Mouse (Mus musculus): ENCODE data around the gene Smim14. TPM values are rescaled to one million over a fixed set of nuclear protein-coding genes. Genes with fewer than 3 reads are reported as not detected.
A peak's percentile ranks its signal among the peaks of the same experiment; 100 is the strongest.

Smim14 gene
- total RNA-seq, 2 experiments from 2014 or later: 147 to 161 TPM

- intact Hi-C loops (cut with DNase I): no loop called here
- DNase-seq (ENCODE audit: low spot score in 2 of 2): no peak
These were observed 5.7 kb downstream of the Smim14 start for GRCm38 (mm10) chr5:65531283-65531682.

DNA sequence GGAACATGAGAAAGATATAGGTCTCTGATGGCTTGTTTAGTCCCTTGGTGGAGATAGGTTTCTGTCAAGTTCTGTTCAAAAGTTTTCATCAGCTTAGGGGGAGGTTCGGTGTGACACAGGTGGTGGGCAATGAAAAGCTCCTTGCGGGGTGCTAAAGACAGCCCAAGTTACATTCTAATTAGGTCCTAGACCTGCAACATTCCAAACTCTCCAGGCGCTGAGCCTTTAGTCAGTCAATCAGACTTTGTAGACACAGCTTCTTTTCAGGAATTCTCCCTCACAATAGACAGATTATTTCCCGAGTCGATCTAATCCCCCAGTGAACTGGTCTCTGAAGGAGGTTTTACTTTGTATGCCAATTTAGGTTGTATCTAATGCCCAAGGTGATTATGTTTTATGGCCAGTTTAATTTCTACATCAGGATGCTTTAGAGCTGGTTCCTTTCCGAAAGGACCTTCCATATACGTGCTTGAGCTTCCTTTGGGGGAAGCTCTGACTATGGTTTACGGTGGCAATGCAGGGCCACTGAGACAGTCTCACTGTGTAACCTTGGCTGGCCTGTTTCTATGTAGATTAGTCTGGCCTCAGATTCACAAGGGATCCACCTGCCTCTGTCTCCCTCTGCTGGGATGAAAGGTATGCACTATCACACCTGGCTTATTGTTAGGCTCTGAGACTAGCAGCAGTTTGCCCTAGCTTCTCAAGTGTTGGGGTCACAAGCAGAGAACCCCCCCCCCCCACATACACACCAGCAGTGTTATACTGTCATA lies 11.1 kb downstream of the Smim14 start:
- intact Hi-C loops (cut with DNase I): no loop called here
- no peak for DNase-seq (ENCODE audit: low spot score in 2 of 2)

DNA sequence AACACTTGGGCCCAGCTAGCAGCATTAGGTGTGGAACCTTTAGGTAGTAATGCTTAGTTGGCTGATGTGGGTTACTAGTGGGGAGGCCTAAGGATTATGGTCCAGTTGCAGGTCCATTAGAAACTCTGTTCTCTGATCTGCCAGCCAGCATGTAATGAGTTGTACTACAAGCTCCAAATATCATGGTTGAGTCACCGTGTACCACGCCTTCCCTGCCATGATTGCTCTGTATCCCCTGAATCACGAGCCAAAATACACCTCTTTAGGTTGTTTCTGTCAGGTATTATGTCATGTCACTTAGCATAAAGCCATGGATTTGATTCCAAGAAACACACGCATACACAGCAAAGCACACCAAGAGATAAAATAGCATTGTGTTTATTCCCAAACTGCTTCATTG lies 12.2 kb downstream of the Smim14 start:
- DNase-seq (ENCODE audit: low spot score in 2 of 2): no peak
- intact Hi-C loops (cut with DNase I): no loop called here

DNA sequence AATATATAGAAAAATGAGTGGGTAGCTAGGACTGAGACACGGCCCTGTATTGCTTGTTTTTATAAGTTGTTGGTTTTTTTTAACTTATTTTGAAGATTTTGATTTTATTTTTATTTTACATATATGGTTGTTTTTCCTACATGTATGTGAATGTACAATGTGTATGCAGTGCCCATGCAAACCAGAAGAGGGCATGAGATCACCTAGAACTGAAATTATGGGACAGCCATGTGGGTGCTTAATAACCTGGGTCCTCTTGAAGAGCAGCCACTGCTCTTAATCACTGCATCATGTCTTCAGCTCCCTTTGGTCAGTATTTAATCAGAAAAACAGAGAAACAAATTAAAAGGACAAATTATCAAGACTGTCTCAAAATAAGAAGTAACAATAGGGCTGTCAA lies 15.2 kb downstream of the Smim14 start:
- no peak for DNase-seq (ENCODE audit: low spot score in 2 of 2)
- intact Hi-C loops (cut with DNase I): no loop called here

DNA sequence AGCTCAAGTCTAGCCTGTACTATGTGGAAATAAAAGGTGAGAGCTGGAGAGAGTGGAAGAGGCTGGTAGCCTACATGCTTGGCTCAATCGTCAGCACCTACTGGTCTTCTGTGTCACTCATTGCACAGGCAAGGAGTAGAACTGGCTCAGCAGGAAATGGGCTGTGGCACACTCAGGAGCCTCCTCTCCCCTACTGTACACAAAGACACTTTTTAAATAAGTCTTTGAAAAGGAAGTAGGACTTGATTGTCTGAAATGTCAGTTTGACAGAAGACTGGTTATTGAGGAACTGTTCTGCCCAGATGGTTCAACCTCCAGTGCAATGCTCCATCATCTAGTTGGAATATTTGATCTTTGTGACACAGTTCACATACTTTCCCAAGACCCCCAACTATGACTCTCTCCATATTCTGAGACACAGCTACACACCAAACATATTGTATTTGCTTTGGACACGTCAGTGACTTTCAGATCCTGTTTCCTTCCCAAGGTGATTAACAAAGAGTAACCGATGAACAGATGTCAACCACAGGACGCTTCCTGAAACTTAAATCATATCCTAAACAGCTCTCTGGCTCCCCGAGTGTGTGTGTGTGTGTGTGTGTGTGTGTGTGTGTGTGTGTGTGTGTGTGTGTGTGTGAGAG lies 22.2 kb downstream of the Smim14 start:
- DNase-seq (ENCODE audit: low spot score in 2 of 2): no peak
- intact Hi-C loops (cut with DNase I): no loop called here

DNA sequence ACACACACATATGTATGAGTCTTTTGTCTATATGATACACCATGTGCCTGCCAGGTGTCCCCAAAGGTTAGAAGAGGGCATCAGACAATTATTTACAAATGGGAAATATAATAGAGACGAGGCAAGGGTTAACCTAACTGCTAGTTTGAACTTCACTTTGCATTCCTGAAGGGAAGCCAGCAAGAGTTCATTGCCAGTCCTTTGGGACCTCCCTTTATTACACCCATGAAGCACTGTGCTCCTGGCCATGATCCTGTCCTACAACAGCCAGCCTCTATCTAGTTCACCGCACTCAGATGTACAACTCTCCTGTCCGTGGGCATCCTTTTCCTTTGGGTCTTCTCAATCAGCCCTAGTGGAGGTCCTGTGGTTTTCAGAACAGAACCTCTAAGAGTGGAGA lies 23.5 kb downstream of the Smim14 start:
- intact Hi-C loops (cut with DNase I): no loop called here
- no peak for DNase-seq (ENCODE audit: low spot score in 2 of 2)

GRCm38 (mm10) chr5:65508395-65508794 lies 28.6 kb downstream of the Smim14 start:
- intact Hi-C loops (cut with DNase I): no loop called here
- no peak for DNase-seq (ENCODE audit: low spot score in 2 of 2)

- intact Hi-C loops (cut with DNase I): no loop called here
- DNase-seq (ENCODE audit: low spot score in 2 of 2): no peak
These were observed 31.2 kb downstream of the Smim14 start for GRCm38 (mm10) chr5:65505786-65506185.

GRCm38 (mm10) chr5:65501407-65501806 lies 35.6 kb downstream of the Smim14 start:
- intact Hi-C loops (cut with DNase I): no loop called here
- no peak for DNase-seq (ENCODE audit: low spot score in 2 of 2)

DNA sequence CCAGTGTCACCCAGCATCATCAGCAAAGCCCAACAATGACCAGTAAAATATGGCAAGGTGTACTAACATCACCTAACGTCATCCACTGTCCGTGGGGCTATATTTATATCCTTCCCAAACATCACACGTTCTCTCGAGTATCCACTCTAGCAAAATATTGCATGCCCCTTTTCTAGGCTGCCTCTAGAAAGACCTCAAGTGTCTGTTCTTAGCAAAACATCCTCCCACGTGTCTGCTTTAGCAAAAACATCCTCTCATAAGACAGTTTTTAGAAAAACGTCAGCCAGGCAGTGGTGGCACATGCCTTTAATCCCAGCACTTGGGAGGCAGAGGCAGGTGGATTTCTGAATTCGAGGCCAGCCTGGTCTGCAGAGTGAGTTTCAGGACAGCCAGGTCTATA lies 36.8 kb downstream of the Smim14 start:
- intact Hi-C loops (cut with DNase I): no loop called here
- DNase-seq (ENCODE audit: low spot score in 2 of 2): no peak

- peak; percentile 96 to 97 for DNase-seq (ENCODE audit: low spot score in 2 of 2)
- intact Hi-C loops (cut with DNase I): loop anchor here (2.0 to 5.0 kb wide), 3 partner anchors 44 to 204 kb away; partner anchors contain the start of genes Smim14, Ube2k and Ugdh
These were observed 44.1 kb downstream of the Smim14 start, which contains the start of gene Gm43552 for GRCm38 (mm10) chr5:65492716-65493531. Gene Gm43552 (minus strand): TSS chr5:65492833.

DNA sequence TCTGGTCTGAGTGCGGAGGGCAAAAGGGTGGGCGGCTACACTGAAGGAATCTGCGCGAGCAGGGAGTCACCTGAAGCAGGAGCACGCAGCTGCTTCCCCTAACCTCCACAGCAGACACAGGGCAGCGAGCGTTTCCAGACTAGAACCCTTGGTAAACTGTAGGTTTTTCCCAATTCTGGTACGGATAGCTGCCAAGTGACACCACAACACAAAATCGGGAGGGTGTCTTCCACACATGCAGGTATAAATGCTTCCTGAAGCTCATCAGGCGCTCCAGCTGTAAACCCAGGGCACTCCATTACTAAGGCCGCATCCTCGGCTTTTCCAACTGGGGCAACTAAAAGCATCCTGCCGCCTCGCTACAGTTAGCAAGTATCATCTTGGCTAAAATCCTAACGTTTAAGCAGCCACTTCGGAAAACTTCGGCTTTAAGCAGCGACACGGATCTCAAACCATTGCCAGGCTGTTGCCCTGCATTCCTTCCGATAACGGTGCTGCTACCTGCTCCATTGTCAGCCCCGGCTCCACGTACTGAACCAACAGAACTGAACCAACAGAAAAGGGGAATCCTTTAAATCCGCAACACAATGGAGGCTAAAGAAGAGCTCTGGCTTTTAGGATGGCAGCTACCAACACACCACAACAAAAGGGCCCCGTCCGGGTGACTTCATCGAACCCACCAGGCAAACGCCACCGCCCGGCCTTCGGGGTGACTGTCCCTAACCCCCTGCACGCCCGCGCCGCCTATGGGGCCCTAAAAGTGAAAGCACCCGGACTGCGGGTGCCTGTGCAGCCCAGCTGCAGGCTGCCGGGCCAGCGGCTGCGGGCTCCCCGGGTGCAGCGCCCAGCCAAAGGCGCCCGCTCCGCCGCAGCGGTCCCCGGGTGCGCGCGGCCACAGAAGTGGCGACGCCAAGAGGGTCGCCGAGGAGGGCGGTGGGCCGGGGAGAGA lies 44.9 kb downstream of the Smim14 start:
- peak; percentile 42 to 58 for DNase-seq (ENCODE audit: low spot score in 2 of 2)
- intact Hi-C loops (cut with DNase I): loop anchor here (2.0 to 5.0 kb wide), 3 partner anchors 45 to 205 kb away; partner anchors contain the start of genes Smim14, Ube2k and Ugdh

GRCm38 (mm10) chr5:65489830-65490229 lies 47.2 kb downstream of the Smim14 start:
- DNase-seq (ENCODE audit: low spot score in 2 of 2): no peak
- intact Hi-C loops (cut with DNase I): loop anchor here (5.0 kb wide), 1 partner anchor 53 kb away; the partner anchor contains the start of gene Ugdh

DNA sequence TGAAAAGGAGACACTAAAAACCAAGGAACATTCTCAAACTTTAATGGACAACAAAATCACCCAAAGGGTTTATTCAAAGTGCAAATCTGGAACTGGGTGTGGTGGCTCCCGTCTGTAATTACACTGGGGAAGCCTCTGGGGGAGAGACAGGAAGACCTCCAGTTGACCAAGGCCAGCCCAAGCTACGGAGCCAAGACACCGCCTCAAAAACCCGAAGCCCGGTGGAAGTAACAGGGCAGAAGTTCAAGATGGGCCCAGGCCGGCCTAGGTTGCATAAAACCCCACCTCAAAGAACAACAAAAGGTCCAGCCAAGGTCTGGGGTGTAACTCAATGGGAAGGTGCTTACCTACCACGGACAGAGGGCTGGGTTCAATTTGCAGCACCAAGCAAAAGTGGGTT lies 48.3 kb downstream of the Smim14 start:
- intact Hi-C loops (cut with DNase I): no loop called here
- DNase-seq (ENCODE audit: low spot score in 2 of 2): no peak

DNA sequence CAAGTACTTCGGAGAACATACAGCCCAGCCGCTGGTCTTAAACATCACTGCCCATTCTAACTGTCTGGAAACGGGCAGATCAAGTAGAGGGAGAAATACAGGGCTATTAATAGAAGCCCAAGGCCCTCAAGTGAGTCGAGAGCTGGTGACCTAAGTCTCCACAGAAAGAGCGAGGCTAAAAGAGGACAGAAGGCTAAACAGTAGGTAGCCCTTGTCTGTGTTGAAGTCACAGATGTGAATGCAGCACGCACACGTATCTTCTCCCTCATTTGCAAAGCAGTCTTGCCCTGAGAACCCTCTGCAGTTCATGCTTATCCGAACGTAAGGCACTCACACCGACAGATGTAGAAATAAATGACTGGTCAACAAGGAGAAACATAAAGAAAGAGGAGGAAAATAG lies 49.6 kb downstream of the Smim14 start:
- intact Hi-C loops (cut with DNase I): no loop called here
- no peak for DNase-seq (ENCODE audit: low spot score in 2 of 2)

DNA sequence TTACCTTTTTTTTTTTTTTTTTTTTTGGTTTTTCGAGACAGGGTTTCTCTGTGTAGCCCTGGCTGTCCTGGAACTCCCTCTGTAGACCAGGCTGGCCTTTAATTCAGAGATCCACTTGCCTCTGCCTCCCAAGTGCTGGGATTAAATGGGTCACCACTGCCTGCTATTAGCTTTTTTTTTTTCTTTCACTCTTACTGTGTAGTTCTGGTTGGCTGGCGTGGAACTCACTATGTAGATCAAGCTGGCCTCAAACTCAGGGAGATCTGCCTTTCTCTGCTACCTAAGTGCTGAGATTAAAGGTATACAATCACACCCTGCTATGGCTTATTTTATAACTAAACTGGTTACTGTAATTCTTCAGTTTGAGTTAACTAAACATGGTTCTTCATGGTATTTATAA lies 50.5 kb downstream of the Smim14 start:
- intact Hi-C loops (cut with DNase I): no loop called here
- no peak for DNase-seq (ENCODE audit: low spot score in 2 of 2)

- DNase-seq (ENCODE audit: low spot score in 2 of 2): no peak
- intact Hi-C loops (cut with DNase I): no loop called here
These were observed 54.0 kb downstream of the Smim14 start for GRCm38 (mm10) chr5:65482996-65483395.

- no peak for DNase-seq (ENCODE audit: low spot score in 2 of 2)
- intact Hi-C loops (cut with DNase I): no loop called here
These were observed 56.5 kb downstream of the Smim14 start for GRCm38 (mm10) chr5:65480511-65480910.

Measured in left cerebral cortex, postnatal 14 days (tissue).